Mouse (Mus musculus) liver, embryonic 16.5 days (tissue): Measurements from ENCODE around the gene Rspo1. TPM values are rescaled to one million over a fixed set of nuclear protein-coding genes. Genes with fewer than 3 reads are reported as not detected.

Experiments used
- ATAC-seq: fragments of 200-750 bp; cut with Nextera tagmentation; 2 replicates; pipeline ENCODE4 v1.8.0; 2017; ENCODE audit warnings: low read depth, mild to moderate bottlenecking, moderate number of reproducible peaks, moderate library complexity
- H3K27ac ChIP-seq: fragments of 300-500 bp; sonication (generic); 2 replicates; pipeline ENCODE4 v1.5.1; 2014; ENCODE audit warnings: mild to moderate bottlenecking, low read length
- H3K27me3 ChIP-seq: fragments of 300-500 bp; sonication (generic); 2 replicates; pipeline ENCODE4 v1.6.1; 2014; ENCODE audit warnings: low read depth, low read length, mixed read lengths; ENCODE audit not compliant: control insufficient read depth, insufficient read depth
- H3K36me3 ChIP-seq: fragments of 300-500 bp; sonication (generic); 2 replicates; pipeline ENCODE4 v1.6.1; 2014; ENCODE audit warnings: mild to moderate bottlenecking; ENCODE audit not compliant: control insufficient read depth, insufficient read depth
- H3K4me1 ChIP-seq: fragments of 300-500 bp; sonication (generic); 2 replicates; pipeline ENCODE4 v1.6.1; 2014; ENCODE audit warnings: low read depth, low read length, mixed read lengths; ENCODE audit not compliant: control insufficient read depth
- H3K4me2 ChIP-seq: fragments of 300-500 bp; sonication (generic); 2 replicates; pipeline ENCODE4 v1.6.1; 2014; ENCODE audit warnings: low read depth, low read length, mixed read lengths
- H3K4me3 ChIP-seq: fragments of 300-500 bp; sonication (generic); 2 replicates; pipeline ENCODE4 v1.5.1; 2014; ENCODE audit warnings: low read depth, mild to moderate bottlenecking, low read length
- H3K9ac ChIP-seq: fragments of 300-500 bp; sonication (generic); 2 replicates; pipeline ENCODE4 v1.6.1; 2014; ENCODE audit warnings: low read depth, low read length
- H3K9me3 ChIP-seq: fragments of 300-500 bp; sonication (generic); replicated peaks from 2 replicates; pipeline ENCODE4 v1.6.1; 2016; ENCODE audit warnings: low read length; ENCODE audit not compliant: control insufficient read depth
- WGBS: fragments of 180-500 bp; shearing (Covaris S2); extraction: QIAGEN DNeasy Blood & Tissue Kit; methylation state at CpG from one replicate; pipeline ENCODE4 v1.1.7; 2014; ENCODE audit not compliant: insufficient replicate concordance; 5-methylcytosine and 5-hydroxymethylcytosine counted together
- polyA plus RNA-seq: library from polyadenylated mRNA; unstranded; fragments of >200 nt; fragmentation: Nextera tagmentation; extraction: Ambion mirVana; gene quantifications from 2 replicates; pipeline ENCODE4 v1.2.1, GENCODE M21; 2015

Gene Rspo1
- polyA plus RNA-seq, 1 experiment from 2014 or later = 0.64 TPM

DNA sequence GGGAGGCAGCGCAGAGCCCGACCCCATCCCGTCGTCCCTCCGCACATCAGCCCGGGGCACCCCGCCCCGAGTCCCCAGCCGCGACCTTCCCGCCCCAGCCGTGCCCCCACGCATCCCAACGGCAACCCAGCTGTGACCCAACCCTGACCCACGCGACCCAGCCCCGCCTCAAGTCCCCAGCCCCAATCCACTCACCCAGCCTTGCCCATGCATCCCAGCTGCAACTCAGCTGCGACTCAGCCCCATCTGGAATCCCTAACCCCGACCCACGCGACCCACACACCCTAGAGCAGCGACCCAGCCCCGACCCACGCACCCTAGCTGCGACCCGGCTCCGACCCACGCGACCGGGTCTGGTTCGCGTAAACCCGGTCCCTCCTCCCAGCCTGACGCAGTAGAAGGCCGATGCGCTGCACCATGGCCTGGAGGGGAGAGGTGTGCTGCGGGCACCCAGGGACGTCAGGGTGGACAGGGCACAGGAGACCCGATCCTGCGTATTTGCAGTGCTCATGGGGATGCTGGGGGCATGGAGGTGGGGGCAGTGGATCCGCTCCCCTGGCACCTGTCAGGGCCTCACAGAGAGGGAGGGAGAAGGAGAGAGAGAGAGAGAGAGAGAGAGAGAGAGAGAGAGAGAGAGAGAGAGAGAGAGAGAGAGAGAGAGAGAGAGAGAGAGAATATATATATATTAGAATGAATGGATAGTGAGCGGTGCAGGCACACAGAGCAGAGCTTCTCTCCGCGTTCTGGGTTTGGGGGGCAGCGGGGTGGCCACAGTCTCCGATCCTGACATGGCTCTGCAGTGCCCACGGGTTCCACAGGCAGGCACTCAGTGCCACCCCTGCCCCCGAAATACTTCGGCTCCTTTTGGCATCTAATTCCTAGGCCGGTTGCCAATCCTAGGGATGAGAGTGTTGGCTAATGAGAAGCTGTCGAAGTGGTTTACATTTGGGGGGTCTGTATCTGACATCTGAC, 795 bp downstream of the Rspo1 start:
- ATAC-seq = 0 out of 2 replicates have a peak, but pooled peaks have one; percentile 16
- Histone ChIP-seq H3K27ac (no peak overlapping the region), H3K4me3 (peak overlapping the region; percentile 30), H3K9ac (no peak overlapping the region), H3K9me3 (no peaks in the 10 kb centered on the region), H3K27me3 (peaks cover 85% of the 10 kb centered on the region), H3K4me2 (peak overlapping the region; percentile 32), H3K4me1 (no peaks in the 10 kb centered on the region; the same call in 1 of the 2 replicates), H3K36me3 (no peaks in the 10 kb centered on the region)
- WGBS = 6% methylated on average over 49 of the region's 51 CpGs

GRCm38 (mm10) chr4:124987711-124988097, 1.5 kb downstream of the Rspo1 start:
- Histone ChIP-seq H3K36me3 (no peaks in the 10 kb centered on the region), H3K9me3 (no peaks in the 10 kb centered on the region), H3K4me3 (no peak overlapping the region), H3K9ac (no peak overlapping the region), H3K4me2 (no peak overlapping the region), H3K27ac (no peak overlapping the region), H3K27me3 (peaks cover 85% of the 10 kb centered on the region), H3K4me1 (no peaks in the 10 kb centered on the region; the same call in 1 of the 2 replicates)
- WGBS = 13% methylated on average over 10 of the region's 10 CpGs
- no peak for ATAC-seq

- Histone ChIP-seq H3K4me3 (no peak overlapping the region), H3K9ac (no peak overlapping the region), H3K36me3 (no peaks in the 10 kb centered on the region), H3K4me1 (no peaks in the 10 kb centered on the region; the same call in 1 of the 2 replicates), H3K27ac (no peak overlapping the region), H3K9me3 (no peaks in the 10 kb centered on the region), H3K4me2 (no peak overlapping the region), H3K27me3 (peaks cover 80% of the 10 kb centered on the region)
- ATAC-seq = no peak
- WGBS = 14% methylated on average over 9 of the region's 9 CpGs
Measured at GRCm38 (mm10) chr4:124988382-124988781, 2.2 kb downstream of the Rspo1 start.

DNA sequence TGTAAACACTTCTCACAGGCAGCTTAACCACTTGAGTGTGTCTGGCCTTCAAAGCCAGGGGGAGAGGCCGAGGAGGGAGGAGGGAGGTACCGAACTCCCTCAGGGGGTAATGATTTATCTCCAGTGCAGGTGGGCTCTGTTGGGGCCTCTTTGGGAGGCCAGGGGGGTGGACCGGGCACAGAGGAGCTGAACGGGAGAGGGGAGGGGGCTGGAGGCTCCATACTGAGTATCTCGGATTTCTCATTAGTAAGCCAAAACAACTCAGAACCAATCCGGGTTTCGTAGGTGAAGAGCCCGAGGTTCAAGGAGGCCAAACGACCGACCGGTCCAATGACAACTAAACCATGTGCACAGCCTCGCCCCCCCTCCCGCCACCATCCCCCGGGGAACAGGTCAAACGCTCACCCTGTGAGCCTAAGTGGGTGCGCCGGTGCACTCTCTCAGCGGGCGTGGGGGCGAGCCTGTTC, 3.6 kb downstream of the Rspo1 start:
- H3K9me3 ChIP-seq = no peaks in the 10 kb centered on the region
- H3K27me3 ChIP-seq = peaks cover 66% of the 10 kb centered on the region
- no peaks in the 10 kb centered on the region; the same call in 1 of the 2 replicates for H3K4me1 ChIP-seq
- H3K4me3 ChIP-seq = no peak overlapping the region
- WGBS = 11% methylated on average over 20 of the region's 20 CpGs
- no peak overlapping the region for H3K9ac ChIP-seq
- H3K36me3 ChIP-seq = no peaks in the 10 kb centered on the region
- no peak overlapping the region for H3K27ac ChIP-seq
- no peak for ATAC-seq
- no peak overlapping the region for H3K4me2 ChIP-seq

- Histone ChIP-seq H3K27ac (no peak overlapping the region), H3K4me1 (no peaks in the 10 kb centered on the region; the same call in 1 of the 2 replicates), H3K27me3 (peaks cover 61% of the 10 kb centered on the region), H3K9me3 (no peaks in the 10 kb centered on the region), H3K4me2 (no peak overlapping the region), H3K9ac (no peak overlapping the region), H3K36me3 (no peaks in the 10 kb centered on the region), H3K4me3 (no peak overlapping the region)
- ATAC-seq = no peak
- WGBS = 4% methylated on average over 7 of the region's 7 CpGs
Measured at GRCm38 (mm10) chr4:124990325-124990724, 4.1 kb downstream of the Rspo1 start.

DNA sequence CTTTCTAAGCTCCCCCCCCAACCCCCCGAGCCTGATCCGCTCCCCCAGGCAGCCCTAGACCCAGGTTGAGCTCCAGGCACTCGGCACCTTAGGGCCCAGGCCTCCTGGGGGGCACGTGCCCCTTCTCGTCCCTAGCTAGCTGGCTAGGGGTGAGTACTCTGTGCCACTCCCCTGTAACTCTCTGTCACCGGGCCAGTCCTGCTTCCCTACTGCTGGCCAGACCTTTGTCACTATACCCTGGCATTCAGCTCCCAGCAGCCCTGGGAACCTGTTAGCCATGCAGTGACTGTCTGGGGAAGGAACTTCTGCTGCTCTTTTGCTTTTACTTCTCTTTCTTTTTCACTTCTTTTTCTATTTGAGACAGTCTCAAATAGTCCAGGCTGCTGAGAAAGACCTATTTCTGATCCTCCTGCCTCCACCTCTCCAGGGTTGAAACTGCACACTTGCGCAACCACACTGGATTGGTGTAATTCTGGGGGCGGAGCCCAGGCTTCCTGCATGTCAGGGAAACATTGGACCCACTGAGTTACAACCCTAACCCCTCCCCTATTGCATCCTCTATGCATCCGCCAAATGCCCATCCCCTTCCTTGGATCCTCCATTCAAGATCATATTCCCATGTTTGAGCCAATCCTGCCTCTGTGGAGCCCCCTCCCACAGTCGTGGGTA, 11.4 kb downstream of the Rspo1 start:
- Histone ChIP-seq H3K4me3 (no peak overlapping the region), H3K36me3 (no peaks in the 10 kb centered on the region), H3K27me3 (no peaks in the 10 kb centered on the region), H3K4me1 (no peaks in the 10 kb centered on the region), H3K27ac (no peak overlapping the region), H3K9ac (no peak overlapping the region), H3K4me2 (no peak overlapping the region), H3K9me3 (no peaks in the 10 kb centered on the region)
- peak; percentile 67 for ATAC-seq
- 44% methylated on average over 10 of the region's 10 CpGs for WGBS

GRCm38 (mm10) chr4:124999548-124999947, 13.3 kb downstream of the Rspo1 start:
- ATAC-seq = no peak
- H3K4me2 ChIP-seq = no peak overlapping the region
- 56% methylated on average over 3 of the region's 3 CpGs for WGBS

GRCm38 (mm10) chr4:125002978-125003377, 16.7 kb downstream of the Rspo1 start:
- ATAC-seq = no peak
- whole genome bisulfite sequencing = 19% methylated on average over 8 of the region's 8 CpGs
- Histone ChIP-seq H3K9me3 (no peaks in the 10 kb centered on the region), H3K4me3 (no peak overlapping the region), H3K36me3 (no peaks in the 10 kb centered on the region), H3K9ac (no peak overlapping the region), H3K4me2 (no peak overlapping the region), H3K27ac (no peak overlapping the region), H3K4me1 (no peaks in the 10 kb centered on the region), H3K27me3 (peaks cover 21% of the 10 kb centered on the region)

More at GRCm38 (mm10) chr4:124999548-124999947, 13.3 kb downstream of the Rspo1 start:
- peaks cover under 1% of the 10 kb centered on the region for H3K27me3 ChIP-seq
- H3K9ac ChIP-seq = no peak overlapping the region
- no peak overlapping the region for H3K4me3 ChIP-seq
- H3K4me1 ChIP-seq = no peaks in the 10 kb centered on the region
- H3K36me3 ChIP-seq = no peaks in the 10 kb centered on the region
- H3K27ac ChIP-seq = no peak overlapping the region
- no peaks in the 10 kb centered on the region for H3K9me3 ChIP-seq
